Mouse (Mus musculus) CD4-positive, CD25-positive, alpha-beta regulatory T cell, adult 2 months (primary cell): ENCODE results near the gene Apbb1ip.
A peak's percentile ranks its signal among the peaks of the same experiment; 100 is the strongest.

Experiments
- DNase-seq: peaks from one replicate; pipeline ENCODE4 v3.0.0-alpha.2; 2012; ENCODE audit warnings: low read depth, low spot score

Apbb1ip gene

DNA sequence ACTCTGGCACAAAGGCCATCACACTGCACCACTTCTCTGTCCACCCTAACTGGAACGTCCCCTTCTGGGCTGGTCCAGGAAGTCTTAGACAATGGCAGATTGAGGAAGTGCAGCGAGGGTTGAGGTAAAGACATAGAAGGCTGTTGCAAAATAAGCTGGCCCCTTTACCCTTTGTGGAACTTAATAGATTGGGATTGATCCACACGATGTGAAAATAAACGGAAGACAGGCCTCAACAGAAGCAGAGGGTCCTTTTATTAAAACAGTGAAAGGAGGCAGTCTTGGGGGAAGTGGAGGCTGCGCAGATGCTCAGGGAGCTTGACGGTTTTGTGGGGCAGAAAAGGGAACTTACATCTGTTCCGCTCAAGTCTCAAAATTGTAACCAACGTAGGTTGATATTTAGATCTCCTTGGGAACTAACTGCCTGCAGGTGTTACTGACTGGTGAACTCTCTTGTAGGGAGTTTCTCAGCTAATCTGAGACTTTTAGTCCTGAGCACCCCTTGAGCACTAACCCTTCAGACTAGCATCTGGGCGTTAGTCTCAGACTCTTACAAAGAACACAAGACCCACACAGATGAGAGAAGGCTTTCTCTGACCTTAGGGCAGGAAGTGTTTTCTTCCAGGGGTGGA, at the start of gene Apbb1ip:
Apbb1ip (plus strand) TSS at position 546 of the 632 bp plus-strand sequence.
- DNase-seq, result peak; percentile 73

DNA sequence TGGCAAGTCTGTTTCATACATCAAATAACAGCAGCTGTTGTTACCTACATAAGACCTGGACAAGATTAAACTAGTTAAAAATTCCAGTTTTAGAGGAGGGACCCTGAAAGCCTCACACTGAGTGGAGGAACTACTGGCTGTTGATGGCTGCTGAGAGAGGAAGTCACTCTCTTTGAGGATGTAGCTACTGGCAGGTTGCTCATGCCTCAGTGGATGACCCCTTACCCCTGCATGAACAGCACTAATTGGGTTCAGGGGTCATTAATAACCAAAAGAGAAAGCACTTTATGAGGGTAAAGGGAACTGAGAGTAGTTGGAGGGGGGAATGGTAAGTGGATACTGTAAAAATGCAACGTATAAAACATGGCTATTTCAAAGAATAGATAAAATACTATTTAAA, 46.8 kb upstream of the Apbb1ip start:
- no peak for DNase-seq

DNA sequence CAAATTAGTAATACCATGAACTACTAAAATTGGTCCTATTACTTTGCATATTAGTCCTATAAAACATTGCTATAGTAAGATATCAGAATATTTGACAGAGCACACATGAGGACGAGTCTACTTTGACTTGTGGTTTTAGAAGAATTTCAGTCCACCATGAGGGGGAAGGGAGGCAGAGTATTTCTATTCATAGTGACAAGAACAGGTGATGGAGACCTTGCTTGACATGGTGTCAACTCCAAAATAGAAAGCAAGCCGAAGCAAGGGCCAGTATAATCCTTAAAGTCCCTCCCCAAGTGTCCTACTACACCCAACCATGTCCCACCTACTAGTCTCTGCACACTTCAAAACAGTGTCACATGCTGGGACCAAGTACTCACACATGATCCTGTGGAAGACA, 37.8 kb upstream of the Apbb1ip start:
- no peak for DNase-seq

GRCm38 (mm10) chr2:22739369-22739768, 34.5 kb upstream of the Apbb1ip start:
- DNase-seq, result peak; percentile 43

DNA sequence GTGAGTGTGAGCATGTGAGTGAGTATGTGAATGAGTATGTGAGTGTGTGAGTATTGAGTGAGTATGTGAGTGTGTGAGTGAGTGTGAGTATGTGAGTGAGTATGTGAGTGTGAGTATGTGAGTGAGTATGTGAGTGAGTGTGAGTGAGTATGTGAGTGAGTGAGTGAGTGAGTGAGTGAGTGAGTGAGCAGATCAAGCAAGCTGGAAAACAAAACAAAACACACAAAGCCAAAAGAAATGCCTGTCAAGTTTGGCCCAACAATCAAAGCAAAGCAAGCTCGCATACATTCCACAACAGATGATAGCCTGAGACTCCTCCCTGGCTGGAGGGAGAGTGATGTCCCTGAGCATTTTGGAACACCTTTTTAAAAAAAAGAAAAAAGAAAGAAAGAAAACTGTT, 33.5 kb upstream of the Apbb1ip start:
- DNase-seq, result no peak

DNA sequence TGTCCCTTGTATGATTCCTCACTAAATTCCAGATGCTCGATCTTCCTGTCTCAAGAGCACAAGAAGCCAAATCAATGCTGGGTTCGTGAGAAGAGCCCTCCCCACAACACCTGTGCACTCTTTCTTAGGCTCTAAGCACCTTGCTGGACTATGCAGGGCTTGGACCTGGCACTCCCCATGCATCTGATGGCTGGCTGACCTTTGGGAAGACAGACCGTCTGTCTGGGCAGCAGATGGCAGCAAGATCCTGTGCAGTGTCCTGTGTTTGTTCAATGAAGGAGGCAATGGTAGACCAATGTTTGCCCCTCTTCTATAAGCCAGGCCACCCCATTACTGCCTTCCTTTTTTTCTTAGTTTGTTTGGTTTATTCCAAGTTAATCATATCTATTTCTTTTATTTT, 32.7 kb upstream of the Apbb1ip start:
- DNase-seq, result no peak

DNA sequence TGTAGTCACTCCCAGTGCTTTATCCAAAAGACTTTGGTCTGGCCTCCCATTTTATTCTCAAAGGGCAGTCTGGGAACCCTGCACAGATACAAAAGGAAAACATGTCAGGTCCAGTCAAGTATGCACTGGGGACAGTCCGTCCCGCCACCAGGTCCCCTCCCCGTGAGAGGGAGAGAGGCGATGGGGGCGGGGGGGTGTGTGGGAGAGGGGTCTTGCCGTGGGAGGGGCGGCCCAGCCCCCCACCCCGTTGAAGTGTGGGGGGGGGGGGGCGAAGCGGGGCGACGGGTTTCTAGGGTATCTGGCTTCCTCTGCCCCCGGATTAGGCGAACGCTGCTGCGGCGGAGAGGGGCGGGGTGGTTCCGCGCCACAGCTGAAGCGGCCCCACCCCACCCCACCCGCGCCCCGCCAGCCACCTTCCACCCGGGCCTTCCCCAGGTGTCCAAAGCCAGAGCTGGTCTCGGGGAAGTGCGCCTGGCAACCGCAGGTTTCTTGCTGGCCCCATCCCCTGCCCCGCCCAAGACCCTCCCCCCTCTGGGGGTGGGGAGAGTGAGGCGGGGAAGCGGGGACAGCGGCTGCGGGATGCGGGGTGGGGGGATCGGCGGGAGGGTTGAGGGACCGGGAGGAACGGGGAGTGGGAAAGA, 29.7 kb upstream of the Apbb1ip start:
- DNase-seq, result peak; percentile 60

GRCm38 (mm10) chr2:22744876-22745275, 29.0 kb upstream of the Apbb1ip start:
- DNase-seq, result peak; percentile 70

DNA sequence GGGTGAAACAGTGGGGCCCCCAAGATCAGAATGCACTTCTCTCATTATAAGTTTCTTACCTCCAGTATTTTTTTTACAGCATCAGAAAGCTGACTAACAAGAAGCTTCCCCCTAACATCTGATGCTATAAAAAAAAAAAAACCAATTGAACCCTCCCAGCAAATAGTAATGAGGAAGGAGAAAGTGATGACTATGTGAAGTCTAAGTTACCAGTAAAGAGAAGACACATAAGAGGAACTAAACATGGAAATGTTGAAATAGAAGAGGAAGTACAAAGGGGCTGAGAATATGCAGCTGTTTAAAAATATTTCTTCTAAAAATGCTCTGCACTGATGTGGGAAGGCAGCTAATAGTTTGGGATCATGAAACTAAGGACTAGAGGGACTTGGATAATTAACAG, 27.1 kb upstream of the Apbb1ip start:
- no peak for DNase-seq

GRCm38 (mm10) chr2:22747941-22748340, 26.0 kb upstream of the Apbb1ip start:
- no peak for DNase-seq

- DNase-seq, result no peak
Observed at GRCm38 (mm10) chr2:22749761-22750160, 24.1 kb upstream of the Apbb1ip start.

GRCm38 (mm10) chr2:22752492-22752891, 21.4 kb upstream of the Apbb1ip start:
- DNase-seq, result no peak

DNA sequence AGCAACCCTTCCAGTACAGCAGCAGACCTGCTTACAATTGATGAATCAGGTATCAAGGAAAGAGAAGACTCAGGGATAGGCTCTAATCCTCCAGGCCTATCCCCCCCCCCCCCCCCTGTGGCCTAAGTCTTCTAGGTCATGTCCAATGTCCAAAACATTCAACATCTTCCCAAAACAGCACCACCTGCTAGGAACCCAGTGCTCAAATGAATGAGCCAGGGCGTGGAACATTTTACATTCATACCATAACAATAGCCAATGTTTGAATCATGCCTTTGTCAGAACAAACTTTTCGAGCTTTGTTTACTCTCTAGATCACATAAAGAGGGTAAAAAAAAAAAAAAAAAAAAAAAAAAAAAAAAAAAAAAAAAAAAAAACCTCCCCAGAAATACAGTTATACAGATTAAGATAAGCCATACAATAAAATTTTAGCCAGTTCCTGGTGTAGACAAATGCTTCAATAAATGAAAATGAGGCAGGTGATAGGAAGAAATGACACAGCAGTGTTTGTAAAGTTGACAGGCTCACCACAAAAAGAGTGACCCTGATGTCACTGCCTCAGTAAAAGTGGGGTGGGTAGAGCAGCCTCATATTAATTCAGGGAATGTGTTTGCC, 20.3 kb upstream of the Apbb1ip start:
- no peak for DNase-seq

- DNase-seq, result no peak
Observed at GRCm38 (mm10) chr2:22754222-22754824, 19.6 kb upstream of the Apbb1ip start.

DNA sequence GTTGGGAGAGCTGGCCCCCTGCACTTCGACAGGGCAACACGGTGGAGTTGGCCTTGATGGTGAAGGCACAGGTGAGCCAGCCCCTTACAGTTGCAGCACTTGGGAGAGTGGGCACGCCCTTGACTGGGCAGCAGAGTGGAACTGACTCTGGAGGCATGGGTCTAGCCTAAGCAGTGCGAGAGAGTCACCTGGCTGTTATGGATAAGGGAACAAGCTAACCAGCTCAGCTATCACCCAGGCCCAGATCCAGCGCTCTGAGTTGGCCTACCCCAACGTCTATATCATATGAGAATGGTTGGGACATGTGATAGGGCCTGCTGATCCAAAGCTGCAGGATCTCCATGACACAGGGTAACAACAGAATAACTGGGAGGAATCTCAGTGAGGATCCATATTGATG, 18.3 kb upstream of the Apbb1ip start:
- no peak for DNase-seq

- peak; percentile 84 for DNase-seq
Observed at GRCm38 (mm10) chr2:22758310-22758972, 15.5 kb upstream of the Apbb1ip start.

- no peak for DNase-seq
Observed at GRCm38 (mm10) chr2:22760452-22760851, 13.4 kb upstream of the Apbb1ip start.

- DNase-seq, result peak; percentile 24
Observed at GRCm38 (mm10) chr2:22761103-22761521, 12.8 kb upstream of the Apbb1ip start.

GRCm38 (mm10) chr2:22764774-22765387, 9.0 kb upstream of the Apbb1ip start:
- no peak for DNase-seq

- no peak for DNase-seq
Observed at GRCm38 (mm10) chr2:22771311-22771710, 2.6 kb upstream of the Apbb1ip start.

DNA sequence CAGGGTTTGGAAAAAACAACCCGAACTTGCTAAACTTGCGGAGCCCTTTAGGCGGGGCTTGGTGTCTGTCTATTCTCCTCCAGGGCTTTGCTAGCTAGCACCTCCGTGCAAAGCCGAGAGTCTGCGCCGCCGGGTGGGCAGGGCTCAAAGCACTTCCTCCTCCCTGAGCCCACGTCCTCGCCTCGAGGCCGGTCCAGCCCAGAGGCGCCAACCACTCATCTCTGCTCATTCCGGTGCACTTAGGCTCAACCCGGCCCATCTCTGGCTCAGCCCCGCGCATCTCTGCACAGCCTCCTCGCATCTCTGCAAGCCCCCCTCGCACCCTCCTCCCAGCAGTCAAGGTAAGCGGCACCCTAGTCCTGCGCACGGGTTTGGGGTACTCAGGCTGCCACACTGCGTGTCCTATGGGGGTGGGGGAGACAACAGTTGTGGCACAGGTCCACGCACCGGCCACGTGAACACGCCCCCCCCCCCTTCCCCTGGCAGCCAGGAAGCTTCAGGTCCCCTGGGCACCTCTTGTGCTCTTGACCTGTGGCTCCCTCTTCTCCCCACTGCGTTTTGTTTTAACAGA, 372 bp downstream of the Apbb1ip start:
- DNase-seq, result peak; percentile 91
